Mouse (Mus musculus): ENCODE results near the gene Rab35.

The Rab35 gene

DNA sequence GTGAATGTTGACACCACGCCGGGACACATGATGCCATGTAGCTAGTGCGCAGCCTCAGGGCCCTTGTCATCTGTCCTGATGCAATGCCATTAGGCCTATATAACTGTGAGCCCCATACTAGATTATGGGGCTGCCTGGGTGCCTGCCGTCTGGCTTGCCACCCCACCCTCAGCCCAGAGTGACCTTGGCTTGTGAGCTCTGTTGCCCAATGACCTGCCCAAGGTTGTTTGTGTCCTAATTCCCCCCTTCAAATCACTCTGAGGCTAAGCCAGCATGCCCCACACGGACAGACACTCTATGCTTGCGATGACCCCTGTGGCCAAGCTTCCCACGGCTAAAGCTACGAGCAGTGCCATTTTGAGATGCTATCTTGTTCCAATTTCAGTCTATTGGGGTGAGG lies 18.0 kb downstream of the Rab35 start:
- DNase-seq (ENCODE audit: low spot score), result no peak

DNA sequence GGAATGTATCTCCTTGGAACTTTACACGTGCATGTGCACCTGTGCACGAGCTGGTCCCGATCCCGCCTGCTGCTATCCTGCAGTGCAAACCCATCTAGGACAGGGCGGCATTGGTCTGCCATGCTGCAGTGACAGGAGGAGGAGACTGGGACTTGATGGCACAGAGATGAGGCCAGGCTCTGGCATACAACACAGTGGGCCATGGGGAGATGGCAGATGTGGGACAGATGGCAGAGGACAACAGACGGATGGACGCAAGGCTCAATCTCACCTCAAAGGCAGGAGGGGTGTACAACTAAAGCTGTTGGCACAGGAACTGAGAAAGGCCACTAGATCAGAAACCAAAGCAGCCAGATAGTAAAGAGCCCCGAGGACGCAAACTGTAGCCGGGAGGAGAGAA lies 19.2 kb downstream of the Rab35 start:
- no peak for DNase-seq (ENCODE audit: low spot score)

DNA sequence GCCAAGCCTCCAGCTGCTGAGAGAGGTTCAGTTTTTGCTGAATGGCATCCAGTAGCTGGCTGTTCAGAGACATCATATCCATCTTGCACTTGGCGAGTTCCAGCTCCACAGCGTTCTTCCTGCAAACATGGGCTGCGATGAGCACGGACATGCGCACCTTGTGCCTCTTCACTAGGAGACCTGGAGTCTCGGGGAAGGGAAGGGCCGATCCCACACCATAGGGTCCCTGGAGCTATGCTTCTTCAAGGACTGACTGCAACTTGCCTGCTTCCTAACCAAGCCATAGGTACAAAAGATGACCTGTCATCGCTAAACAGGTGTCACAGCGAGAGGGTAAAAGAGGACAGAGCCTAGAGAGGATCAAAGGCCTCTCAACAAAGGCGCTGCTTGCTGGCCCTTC lies 20.1 kb downstream of the Rab35 start:
- DNase-seq (ENCODE audit: low spot score), result no peak

DNA sequence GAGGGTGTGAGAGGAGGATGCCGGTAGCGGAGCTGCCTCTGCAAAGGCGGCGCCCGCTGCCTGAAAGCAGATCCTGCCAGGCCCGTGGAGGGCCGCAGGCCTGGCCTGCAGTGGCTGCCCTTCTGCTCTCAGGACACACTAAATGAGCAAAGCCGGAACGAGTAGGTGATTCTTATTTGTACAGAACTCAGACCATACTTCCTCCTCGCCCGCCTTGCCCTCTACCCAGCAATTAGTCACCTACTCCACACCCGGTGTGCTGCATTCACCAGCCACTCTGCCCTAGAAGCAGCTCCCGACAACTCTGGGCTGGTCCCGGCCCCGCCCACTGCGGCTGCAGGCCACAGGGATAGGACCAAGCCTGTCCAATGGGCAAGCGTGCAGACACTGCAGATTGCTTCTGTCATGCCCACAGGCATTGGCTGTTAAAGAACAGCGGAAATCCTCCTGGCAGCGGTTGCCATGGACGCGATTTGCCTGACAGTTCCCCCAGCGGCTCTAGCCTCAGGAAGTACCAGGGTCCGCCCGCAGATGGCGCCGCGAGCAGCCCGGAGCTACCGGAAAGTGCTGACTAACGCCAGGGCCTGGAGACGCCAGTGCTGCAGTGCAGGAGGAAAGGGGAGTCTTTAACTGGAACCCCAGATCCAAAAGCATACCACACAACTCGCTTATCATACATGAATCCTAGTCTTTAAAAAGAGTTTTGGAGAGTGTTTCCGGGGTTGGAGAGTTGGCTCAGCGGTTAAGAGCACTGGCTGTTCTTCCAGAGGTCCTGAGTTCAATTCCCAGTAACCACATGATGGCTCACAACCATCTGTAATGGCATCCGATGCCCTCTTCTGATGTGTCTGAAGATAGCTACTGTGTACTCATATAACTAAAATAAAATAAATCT lies 21.2 kb downstream of the Rab35 start:
- peak; percentile 100 for DNase-seq (ENCODE audit: low spot score)

DNA sequence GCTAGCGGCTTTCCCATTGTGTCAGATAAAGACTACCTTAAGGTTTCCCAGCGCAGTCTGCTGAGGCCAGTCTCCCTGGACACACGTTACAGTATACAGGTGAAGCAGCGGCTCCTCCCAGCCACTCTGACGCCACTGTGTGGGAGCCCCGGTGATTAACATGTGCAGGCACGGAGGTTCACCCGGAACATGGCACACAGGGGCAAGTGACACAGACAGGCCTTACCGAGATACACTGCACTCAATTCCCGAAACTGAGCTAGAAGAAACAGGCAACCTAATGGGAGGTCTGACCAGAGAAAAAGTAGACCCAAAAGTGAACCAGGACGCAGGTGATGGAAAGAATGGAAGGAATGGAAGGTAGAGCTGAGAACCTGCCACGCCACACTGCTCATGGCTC lies 22.1 kb downstream of the Rab35 start:
- no peak for DNase-seq (ENCODE audit: low spot score)

DNA sequence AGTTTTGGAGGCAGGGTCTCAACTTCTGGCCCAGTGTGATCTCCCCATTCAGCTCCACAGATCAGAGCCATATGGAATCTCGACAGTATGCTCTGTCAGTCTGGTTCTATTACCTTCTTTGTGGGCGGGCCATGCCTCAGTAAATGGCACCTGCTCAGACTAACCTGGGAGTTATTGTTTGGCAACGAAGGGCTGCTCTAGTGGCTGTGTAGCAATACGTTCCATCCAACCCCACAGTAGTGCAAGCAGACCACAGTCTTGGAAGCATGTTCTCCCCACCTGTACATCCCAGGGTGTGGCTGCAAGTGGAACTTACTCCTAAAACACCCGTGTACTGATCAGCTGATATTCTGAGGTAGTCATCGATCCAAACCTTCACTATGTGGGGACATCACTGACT lies 25.0 kb downstream of the Rab35 start:
- DNase-seq (ENCODE audit: low spot score), result no peak

DNA sequence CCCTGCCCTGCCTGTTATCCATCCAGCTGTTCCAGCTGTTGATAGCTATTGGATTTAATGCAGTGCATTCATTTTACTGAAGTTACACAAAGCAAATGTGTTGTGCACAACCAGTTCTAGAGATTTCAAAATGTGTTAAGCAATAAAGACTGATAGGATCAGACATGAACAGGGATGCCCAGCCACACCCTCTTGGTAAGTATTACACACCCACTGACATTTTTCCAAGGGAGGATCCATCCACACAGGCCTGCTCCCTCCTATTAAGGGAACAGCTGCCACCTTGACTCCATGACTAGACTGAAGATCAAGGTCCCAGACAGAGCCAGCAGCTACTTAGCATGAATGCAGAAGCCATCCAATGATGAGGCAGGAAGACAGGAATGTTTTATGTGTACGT lies 25.5 kb downstream of the Rab35 start:
- DNase-seq (ENCODE audit: low spot score), result no peak

DNA sequence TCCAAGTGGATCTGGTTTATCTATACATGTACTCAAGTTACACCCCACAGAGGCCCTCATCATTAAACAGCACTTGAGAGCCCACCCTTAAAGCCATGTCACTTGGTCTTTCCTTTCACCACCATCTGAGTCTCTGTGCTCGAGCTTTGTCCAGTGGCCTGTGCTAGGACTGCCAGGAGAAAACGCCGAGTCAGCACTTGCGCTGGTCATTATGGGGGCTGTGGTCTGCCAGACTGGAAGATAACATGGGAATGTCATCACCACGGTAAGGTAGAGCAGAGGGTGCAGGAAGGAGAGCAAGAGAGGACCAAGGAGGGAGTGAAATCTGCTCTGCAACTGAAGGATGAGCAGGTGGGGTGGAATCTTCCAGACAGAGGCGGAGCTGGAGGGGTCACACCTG lies 26.6 kb downstream of the Rab35 start:
- no peak for DNase-seq (ENCODE audit: low spot score)

DNA sequence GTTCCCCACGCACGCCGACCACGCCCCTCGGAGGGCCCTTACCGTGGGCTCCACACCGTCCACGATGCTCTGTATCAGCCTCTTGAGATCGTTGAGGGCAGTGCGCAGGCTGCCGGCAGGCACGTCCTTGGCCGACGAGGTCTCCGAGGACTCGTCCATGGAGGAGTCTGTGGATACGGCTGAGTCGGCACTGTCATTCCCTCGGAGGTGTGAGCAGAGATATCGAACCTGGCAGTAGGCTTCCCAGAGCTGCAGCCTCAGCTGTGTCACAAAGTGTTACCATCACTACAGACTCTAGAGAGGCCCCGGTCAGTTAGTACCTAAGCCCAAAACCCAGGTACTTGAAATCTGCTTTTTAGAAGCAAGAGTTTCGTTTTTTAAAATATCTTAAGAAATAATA lies 30.9 kb downstream of the Rab35 start:
- peak; percentile 9 for DNase-seq (ENCODE audit: low spot score)

DNA sequence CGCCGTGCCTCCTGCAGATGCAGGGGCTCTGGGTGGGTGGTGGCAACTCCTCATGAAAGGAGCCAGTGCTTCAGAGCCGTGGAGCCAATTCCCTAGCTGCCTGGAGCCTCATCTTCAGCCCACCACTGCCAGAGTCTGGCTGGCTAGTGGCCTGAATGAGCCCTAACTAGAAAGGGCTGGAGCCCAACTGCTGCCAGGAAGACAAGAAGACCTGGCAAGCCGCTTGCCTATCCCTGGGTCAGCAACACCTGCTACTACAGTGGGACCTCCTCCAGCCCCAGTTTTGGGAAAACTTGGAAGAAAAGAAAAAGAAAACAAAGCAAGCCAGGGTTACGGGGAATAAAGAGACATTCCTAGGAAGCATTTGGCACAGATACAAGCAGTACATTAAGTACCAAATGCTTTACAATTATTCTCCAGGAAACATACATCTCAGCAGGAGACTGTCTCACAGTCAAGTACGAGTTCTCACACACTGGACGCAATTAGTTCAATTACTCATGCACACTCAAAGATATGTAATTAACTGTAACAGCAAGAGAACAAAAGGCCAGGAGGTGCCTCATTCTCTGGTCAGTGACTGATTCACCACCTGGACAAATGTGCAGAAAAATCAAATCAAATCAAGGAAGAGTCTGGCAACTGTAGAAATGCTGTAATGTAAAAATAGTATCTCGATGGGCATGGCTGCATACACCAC lies 34.8 kb downstream of the Rab35 start:
- DNase-seq (ENCODE audit: low spot score), result peak; percentile 86

DNA sequence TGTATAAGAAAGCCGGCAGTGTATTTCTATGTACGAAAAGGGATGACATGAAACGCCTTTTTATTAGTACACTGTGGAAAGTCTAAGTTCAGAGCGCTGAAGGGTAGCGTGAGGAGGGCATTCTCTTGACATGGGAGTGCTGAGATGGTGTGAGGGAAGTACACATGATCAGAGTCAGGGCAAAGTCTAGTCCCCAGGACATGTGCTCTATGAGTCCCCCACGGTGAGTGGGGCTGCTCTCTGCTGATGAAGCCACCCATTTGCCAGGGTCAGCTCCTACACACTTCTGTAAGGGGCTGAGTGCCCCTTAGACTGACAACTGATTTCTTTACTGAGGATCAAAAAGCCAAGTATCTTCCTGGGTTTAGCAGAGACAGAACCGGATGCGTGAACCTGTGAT lies 35.5 kb downstream of the Rab35 start:
- no peak for DNase-seq (ENCODE audit: low spot score)

DNA sequence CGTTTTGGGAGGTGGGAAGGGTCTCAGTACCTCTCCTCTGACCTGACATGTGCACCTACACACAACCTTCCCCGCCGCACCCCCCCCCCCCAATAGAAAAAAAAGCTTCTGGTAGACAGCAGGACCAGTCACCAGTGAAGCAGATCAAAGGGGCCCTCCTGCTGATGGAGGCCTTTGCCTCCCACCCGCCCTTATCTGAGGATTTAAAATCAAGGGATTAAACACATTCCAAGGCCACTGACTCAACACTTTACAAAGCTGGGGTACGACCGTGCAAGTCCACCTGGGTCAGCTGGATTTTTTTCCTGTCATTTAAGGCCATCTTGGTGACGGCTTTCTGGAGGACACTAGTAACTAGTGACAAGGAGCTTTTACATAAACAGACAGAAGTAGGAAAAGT lies 36.2 kb downstream of the Rab35 start:
- DNase-seq (ENCODE audit: low spot score), result peak; percentile 17

DNA sequence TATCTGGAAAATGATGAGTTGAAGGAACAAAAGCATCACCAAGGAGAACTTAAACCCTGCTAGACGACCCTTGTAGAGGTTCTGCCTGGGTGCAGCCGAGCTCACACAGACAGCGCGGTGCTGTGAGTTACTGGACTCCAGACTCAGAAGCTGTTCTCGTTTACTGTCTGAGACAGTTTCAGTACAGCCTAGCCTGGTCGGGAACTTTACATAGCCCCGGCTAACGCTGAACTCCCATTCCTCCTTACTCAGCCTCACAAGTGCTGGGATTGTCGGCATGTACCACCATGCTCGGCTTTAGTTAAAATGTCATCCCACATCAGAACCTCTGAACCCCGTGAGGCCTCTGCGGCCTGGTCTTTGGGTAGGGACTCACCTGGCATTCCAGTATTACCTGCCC lies 37.3 kb downstream of the Rab35 start:
- DNase-seq (ENCODE audit: low spot score), result no peak

DNA sequence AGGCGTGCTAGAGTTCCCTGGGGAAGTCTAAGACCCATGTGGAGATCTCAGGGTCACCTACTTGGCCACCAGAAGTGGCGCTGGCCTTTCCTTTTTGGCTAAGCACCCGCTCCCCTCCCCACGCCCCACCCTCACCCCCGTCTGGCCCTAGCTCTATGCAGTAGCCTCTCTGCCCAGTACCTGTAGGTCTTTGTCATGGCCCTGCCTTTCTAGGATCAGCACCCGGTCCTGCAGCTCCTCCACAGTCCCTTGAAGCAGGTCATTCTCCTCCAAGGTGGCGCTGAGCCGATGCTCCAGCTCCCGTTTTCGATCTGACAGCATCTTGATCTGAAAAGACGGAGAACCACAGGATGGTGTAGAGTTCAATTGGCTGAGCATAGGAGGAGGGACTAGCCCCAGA lies 38.3 kb downstream of the Rab35 start:
- no peak for DNase-seq (ENCODE audit: low spot score)

DNA sequence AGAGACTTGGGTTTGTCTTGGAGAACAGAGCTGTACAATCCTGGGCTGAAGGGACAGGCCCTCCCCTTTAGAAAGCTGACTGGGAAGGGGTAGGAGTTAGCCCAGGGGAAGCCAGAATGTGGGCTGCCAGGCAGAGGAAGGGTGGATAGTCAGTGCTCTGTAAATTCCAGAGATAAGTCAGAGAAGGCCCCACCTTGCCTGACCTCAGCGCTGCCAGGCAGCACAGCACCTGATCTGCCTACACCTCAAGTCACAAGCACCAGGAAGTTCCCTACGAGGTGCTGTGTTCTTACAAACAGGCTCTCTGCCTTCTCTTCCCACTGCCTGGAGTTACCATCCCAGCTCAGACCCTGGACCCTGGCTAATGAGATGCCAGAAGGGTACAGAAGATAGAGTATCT lies 38.7 kb downstream of the Rab35 start:
- no peak for DNase-seq (ENCODE audit: low spot score)

DNA sequence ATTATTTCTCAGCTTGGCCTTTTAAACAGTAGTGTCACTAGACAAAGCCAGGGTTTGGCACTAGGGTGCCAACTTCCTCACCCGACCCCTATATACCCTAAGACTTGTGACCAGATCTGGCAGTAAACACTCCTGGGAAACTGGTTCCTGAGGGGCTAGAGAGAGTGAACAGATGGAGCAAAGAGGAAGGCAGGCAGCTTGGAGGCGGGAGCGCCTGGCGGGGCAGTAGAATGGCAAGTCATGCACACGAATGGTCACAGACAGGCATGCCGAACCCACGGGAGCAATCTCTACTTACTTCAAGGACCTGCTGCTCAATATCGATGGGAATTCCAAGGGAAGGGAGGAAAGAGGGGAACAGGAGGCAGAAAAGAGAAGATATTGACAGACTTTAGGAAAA lies 40.1 kb downstream of the Rab35 start:
- DNase-seq (ENCODE audit: low spot score), result peak; percentile 42

DNA sequence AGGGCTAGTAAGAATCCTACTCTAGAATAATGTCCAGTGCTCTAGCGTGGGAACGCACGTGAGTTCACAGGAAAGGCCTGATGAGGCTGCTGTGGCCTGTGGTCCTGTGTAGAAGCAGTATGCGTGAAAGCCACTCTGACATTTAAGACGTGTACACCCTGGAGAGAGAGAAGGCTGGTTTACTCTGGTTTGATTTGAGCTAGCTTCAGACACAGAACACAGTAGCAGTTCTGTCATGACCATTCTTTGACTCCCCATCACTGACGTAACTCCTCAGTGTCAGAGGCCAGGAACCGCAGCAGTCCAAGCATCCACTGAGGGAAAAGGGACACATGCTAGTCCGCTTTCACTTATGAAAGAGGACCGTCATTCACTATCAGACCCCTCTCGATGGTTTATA lies 53.4 kb downstream of the Rab35 start:
- no peak for DNase-seq (ENCODE audit: low spot score)

DNA sequence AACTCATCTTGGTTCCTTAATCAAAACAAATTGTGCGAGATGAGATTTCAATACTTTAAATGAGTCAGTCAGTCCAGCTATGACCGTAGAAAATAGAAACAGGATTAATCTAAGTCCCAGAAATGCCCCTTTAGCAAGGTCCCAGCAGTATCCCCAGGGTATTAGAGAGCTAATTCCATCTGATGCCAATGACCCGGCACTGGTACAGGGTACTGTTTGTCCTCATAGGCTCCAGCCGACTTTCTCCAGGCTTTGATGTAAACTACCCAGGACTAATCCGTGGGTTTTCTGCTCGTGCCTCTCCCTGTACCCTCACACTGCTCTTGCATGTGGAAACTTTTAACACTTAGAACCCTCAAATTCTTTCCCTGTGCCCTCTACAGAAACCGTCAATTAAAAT lies 55.0 kb downstream of the Rab35 start:
- no peak for DNase-seq (ENCODE audit: low spot score)

DNA sequence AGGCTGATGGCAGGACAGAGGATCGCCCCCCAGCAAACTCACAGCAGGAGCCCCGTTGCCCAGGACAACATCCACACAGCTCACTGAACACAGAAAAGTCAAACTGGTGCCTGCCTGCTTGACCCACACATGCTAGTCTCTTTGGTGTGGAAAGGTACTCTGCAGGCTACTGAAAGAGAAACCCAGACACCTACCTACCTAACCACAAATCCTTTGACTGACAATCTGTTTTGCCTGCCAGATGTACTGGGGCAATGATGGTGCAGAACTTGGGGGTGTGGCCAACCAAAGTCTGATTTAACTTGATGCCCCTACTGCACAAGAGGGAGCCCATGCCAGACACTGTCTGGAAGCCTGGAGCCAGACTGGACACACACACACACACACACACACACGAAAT lies 61.6 kb downstream of the Rab35 start:
- no peak for DNase-seq (ENCODE audit: low spot score)

DNA sequence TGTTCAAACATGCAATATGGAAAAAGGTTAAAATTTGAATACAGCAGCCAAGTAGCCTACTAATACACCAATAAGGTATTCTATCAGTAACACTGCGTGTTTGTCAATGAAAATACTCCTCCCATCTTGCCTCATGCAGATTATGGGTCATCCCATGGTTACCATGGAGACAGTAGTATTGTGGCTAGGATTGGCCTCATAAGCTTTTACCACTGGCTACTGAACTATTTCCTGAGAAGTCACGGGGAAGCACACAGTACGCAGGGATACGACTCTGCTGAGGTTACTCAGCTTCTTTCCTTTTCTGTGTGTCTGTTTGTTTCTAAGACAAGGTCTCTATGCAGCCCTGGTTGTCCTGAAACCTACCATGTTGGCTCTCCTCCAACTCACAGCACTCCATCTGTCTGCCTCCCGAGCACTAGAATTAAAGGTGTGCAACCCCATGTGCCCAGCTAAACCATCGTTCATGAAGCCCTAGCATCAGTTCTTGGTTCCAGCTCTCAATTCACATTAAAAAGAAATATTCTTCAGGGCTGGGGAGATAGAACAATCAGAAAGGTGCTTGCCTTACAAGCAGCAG lies 63.6 kb downstream of the Rab35 start:
- DNase-seq (ENCODE audit: low spot score), result no peak

DNA sequence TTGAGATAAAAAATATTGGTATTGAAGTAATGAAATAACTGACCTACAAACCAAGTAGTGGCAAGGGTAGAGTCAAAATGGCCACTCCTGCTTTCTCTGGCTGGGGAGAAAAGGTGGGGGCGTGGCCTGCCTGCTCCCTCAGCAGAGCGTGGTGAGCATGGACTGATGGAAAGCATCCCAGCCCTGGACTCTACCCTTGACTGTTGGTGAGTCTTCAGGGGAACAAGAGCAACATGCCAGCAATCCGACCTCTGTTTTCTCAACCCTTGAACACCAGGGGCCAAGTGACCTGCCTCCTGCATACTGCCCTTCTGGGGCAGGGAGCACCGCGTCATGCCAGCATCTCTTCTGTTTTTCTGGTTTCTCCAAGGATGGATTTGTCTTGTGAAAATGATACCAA lies 65.1 kb downstream of the Rab35 start:
- no peak for DNase-seq (ENCODE audit: low spot score)

All from retina, embryonic 14.5 days (tissue).